Mouse (Mus musculus) testis, postnatal 10 days (tissue): Measurements from ENCODE around the gene Gcgr.
A peak's percentile ranks its signal among the peaks of the same experiment; 100 is the strongest.
"Not testable (repeated sequence)": the region's sequence is repeated elsewhere in the genome, so short reads cannot be mapped to it uniquely, and the experiment has no call there.

Experiments
- DNase-seq: peaks from one replicate; pipeline ENCODE4 v3.0.0; 2021; ENCODE audit warnings: low spot score

Gcgr gene

DNA sequence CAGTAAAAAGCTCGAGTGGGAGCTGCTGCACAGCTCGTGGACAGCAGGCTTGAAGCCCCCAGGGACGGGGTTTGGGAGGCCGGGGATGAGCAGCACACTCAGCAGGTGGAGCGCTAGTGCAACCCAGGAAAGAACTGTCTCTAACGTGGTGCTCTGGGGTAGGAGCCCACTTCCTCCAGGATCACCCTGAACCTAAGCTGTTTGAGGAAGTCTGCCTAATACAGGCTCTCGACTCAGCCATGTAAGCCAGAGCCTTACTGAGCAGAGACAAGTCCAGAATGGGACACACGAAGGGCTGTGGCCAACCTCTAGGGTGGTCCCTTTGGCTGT is 8.4 kb downstream of the Gcgr start:
- DNase-seq: no peak

DNA sequence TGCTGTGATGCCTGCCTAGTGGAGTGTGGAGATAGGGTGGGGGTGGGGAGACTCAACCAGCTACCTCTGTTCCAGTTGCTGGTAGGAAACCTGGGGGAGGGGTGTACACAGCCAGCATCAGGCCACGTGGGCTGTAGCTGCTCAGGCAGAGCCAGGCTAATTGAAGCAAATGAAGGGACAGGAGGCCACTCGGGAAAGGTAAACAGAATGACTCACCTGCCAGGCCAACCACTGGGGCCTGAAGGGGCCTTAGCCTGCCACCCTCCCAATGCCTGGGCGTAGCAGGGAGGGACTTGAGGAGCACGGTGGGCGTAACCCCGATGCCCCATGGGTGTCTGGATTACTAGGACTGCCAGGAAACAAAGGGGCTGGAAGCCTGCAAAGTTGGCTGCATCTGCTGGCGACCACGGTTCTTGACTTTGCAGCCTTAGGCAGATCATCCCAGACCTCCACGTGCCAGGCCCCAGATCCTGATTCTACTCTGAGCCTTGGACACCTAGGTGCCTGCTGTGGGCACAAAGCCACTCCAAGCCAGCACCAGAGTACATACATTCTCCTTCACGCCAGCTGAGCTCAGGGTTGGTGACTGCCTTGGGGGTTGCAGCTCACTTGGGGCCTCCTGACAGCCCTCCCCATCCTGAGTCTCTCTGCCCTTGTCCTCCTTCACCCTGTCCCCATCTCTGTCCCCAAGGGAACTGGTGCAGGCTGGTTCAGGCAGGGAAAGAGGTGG is 9.0 kb downstream of the Gcgr start:
- no peak for DNase-seq

DNA sequence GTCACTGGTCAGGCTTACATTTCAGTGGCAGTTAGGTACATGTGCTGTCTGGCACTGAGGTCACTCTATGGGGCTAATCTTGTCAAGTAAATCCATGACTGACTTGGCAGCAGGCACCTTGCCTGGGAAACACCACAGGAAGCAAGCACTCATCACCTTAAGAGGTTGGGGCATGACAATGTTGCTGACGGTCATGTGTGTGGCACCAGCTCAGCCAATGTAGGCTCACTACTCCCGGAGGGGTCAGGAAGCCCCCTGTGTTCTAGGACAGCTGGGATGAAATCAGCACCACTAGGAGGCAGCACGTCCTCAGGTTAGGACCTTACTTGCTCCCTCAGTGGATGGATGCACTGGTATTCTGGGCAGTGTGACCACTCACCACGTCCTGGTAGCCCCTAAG is 11.4 kb downstream of the Gcgr start:
- no peak for DNase-seq

DNA sequence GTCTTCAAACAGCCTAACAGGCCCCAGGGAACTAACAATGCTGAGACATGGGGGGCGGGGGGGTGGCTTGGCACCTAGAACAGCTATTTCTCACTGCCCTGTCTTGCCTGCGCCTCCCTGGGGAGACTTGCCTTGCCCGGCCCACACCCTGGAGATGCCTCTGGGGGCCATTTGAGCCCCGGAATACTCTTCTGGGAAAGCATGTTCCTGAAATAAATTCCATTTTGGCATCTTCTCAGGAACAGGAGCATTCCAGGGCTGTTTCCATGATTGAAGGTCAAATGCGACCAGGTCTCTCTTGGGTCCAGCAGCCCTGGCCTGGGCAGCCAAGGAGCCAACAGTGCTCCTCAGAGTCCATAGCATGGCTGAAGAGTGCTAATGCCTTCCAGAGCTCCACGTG is 11.9 kb downstream of the Gcgr start:
- DNase-seq: no peak

DNA sequence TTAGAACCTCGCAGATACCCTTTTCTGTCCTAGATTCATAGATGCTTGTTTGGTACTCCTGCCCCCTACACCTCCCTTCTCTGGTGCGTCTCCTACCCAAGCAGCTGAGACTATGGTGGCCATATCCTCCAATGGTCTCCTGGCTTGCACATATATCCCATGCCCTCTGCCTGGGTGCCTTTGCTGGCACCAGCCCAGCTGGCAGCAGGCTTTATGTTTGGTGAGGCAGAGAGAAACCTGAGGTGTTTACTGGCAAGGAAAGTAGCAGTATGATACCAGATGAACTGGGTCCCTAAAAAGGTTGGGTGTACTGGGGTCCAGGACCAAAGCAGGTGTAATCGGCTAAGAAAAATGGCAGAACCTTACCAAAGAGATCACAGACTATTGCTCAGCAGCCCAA is 15.5 kb downstream of the Gcgr start:
- DNase-seq: no peak

DNA sequence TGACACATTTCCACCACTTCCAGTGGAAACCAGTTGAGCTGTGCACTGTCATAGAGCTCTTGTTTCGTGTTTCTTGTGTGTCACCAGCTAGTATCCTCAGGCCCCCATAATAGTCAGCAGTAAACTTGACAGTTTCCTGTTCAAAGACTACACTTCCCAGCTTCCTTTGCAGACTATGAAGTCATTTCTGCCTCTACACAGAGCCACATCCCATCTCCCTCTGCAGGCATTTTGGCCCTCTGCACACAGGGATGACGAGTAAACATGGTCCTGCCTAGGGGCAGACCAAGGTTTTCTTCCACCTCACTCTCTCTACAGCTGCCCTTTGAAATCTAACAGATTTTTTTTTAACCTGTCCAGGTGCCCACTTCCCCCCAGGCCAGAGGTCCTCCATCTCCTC is 17.0 kb downstream of the Gcgr start:
- DNase-seq: no peak

DNA sequence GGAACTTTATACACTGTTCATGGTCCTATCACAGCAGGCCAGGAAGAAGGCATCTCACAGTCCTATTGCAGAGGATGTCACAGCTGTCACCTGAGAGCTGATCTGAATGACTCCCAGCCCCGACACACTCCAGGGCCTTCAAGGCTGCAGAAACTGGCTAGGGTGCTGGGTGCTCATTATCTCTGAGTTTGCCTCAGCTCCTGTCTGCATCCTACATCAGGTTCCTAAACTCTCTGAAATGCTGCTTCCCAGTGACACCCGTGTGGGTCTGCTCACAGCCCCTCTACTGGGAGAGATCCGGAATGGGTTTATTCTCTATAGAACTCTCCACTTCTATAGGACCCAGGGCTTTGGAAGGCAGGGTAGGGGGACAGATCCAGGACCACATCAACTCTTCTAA is 17.7 kb downstream of the Gcgr start:
- DNase-seq: no peak

DNA sequence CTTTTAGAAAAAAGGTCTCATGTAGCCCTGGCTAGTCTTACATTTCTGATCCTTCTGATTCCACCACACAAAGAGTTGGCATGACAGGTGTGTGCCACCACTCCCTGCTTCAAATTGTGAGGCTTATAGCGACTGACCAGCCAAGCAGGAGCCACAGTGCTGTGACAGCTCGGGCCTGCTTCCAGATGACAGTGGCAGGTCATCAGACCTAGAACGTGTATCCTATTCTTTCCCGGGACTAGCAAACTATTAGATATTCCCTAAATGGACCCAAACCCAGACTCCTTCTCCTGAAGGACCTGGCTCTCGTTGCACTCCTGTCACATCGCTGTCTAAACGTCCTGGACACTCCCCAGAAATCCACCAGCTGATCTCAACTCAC is 18.3 kb downstream of the Gcgr start:
- DNase-seq: no peak

DNA sequence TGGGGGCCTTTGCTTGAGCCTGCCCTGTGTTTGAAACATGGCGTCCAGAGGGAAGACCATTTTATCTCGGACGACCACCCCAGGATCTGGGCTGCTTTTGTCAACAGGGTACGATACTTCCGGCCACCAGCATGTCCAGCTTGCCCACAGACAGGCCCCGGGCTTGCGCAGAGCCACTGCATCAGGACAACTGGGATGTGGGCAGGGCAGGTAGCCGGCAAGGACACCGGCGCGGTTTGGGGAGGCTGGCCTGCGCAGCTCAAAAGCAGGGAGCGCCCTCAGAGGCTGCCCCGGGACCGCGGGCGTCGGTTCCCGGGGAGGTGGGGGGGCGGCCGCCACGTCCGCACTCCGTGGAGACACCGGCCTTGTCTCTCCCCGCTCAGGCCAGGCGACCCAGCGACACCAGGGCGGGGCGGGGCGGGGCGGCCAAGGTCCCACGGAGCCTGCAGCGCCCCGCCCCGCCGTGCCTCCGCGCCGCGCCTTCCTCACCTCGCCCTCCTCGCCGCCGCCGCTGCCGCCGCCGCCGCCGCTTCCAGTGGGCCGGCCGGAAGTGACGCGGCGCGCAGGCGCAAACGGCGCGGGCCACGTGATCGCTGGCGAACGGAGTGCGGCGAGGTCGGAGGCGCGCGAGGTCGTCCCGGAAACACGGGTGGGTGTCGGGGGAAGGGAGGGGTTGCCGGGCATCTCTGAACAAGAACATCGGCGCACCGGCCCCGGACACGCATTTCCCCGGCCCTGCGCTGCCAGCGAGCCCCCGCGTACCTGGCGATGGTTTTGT is 18.9 kb downstream of the Gcgr start, which contains the start of gene Mcrip1:
Gene Mcrip1, minus strand, starts transcription at position 560 of the 778 bp plus-strand sequence.
- peak; percentile 97 for DNase-seq

DNA sequence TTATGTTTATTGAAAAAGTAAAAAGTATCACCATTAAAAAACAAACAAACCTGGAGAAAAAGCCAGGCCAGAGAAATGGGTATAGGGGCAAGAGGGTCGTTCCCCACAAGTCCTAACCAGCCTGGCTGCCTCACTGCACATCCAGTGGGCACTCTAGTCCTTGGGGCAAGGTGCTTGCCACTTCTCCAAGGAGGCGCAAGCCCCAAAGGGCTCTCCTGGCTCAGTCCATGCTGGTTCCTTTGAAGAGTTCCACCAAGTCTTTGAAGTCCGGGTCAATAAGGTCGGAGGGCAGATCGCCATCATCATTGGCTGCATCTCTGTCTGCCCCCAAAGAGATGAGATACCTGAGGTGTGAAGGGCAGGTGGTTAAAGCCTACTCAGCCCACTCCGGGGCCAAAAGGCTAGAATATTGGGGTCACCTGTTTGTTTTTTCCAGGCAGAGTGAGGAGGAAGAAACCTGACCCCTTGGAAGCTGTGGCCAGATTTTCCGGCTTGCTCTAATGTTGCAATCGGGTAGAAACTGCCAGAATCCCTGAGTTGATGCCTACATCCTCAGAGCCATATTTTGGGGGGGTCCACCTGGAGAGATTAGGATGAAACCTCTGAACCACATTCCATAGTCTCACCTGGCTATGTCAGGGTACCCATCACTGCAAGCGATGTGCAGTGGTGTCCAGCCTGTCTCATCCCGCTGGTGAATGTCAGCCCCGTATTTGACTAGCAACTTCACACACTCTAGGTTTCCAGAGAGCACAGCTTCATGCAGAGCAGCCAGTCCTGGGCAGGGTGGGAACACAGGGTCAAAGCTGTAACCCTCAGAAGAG is 19.7 kb downstream of the Gcgr start:
- DNase-seq: no peak

DNA sequence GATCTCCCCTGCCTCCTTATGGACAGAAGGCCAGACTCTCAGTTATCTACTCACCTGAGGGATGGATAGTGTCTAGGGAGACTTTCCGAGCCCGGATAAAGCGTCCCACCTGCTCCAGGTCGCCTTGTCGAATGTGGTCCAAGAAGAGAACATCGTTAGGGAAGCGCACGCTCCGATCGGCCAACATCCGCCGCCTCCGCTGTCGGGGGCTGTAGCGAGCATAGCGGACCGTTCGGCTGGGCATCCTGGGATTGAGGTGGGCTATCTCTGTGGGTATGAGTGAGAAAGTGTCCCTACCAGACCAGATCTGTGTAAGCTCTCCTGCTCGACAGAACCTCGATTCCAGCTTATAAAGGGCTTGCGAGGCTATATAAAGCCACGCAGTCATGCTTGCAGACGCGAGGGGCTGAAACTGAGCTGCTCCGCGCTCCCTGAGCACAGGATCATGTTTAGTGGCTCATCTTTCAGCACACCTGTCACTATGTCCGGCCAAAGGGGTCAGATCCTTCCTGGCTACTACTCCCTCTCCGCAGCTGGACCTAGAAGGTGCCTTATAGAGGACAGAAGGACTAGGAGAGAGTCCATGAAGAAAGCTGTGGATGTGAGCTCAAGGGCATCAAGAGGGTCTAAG is 20.4 kb downstream of the Gcgr start, which contains the start of gene Ppp1r27:
Gene Ppp1r27, minus strand, starts transcription at position 323 of the 631 bp plus-strand sequence.
- DNase-seq: no peak

DNA sequence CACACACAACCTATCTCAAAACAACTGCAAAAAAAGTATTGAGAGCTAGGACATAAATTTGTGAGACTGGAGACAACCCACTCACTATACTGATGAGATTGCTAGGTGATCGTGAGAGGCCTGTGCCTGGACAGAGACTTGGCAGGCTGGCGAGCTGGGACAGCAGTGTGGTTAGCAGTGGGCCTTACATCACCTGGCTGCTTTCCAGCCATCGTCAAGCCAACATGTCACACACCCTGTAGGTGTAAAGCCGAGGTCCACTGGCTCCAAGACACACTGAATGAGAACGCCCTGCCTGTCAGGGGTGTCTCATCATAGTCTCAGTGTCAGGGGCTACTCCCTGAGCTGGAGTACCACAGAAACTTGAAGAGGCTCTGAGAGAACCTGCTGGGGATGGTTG is 22.2 kb downstream of the Gcgr start:
- no peak for DNase-seq

DNA sequence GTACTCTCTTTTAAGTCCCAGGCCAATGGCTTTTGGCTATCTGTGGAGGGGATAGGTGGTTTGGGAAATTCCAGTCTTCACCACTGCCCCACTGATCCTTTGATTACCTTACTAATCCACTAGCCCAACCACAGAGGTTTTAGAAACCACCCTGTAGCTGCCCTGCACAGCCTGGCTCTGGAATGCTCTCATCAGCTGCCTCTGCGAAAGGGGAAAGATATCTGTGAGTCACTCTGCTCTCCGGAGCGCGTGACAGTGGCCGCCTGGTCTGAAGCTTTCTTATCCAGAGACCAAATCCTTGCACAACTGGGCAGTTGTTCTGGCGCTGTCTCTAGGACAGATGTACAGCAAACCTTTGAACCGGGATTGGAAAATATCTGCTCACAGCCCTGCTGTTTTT is 24.3 kb downstream of the Gcgr start:
- DNase-seq: no peak

DNA sequence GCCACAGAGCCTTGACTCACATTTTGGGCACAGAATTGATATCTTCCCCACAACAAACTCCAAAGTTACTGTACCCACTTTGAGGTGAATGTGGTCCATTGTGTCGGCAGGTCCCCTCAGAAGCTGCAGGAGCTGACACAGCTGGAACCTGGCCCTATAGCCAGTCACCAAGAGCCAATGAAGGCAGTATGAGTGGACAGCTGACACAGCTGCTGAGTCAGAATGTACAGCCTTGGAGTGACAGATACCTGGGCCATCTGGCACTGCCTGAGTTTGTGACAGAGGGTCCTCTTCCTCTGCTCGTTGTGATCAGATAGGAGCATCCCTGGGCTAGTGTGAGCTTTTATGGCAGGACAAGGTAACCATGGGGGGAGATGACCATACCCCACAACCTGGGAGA is 24.8 kb downstream of the Gcgr start:
- DNase-seq: no peak

DNA sequence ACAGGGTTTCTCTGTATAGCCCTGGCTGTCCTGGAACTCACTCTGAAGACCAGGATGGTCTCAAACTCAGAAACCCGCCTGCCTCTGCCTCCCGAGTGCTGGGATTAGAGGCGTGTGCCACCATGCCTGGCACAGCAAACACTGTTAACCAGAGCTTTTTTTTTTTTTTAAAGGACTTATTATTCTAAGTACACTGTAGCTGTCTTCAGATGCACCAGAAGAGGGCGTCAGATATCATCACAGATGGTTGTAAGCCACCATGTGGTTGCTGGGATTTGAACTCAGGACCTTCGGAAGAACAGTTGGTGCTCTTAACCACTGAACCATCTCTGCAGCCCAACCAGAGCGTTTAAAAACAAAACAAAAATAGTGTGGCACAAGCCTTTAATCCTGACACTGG is 28.3 kb downstream of the Gcgr start:
- DNase-seq: not testable (repeated sequence)

DNA sequence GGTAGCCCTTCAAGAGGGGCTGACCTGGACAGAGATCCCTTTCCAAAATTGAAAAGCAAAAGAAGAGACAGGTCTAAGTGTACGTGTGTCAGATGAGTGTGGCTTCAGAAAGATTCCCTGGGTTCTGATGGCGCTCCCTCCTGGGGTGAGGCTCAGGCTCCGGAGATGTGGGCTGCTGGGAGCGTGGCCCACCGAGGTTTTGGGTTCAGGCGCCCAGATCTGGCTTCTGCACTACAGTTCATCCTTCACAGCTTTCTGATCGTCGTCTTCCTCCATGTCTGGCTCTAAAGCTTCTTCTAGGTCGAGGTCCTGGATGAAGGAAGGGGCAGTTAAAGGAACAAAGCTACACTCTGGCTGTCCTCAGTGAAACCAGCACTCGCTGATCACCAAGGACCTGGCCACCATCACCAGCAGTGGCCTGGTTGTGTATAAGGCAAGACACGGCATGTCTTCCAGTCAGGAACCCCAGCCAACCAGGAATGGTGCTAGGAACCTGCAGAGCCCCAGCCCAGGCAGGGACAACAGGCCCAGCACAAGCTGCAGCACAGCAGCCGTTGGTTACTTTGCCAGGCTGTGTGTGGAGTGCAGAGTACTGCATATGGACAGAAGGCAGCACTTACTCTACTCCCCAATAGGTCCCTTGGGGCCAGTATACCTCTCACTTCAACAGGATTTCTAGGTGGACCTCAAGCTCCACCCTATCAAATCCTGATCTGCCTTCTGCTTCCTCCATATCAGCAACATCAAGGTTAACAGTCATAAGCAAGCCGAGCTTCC is 30.6 kb downstream of the Gcgr start:
- DNase-seq: no peak

DNA sequence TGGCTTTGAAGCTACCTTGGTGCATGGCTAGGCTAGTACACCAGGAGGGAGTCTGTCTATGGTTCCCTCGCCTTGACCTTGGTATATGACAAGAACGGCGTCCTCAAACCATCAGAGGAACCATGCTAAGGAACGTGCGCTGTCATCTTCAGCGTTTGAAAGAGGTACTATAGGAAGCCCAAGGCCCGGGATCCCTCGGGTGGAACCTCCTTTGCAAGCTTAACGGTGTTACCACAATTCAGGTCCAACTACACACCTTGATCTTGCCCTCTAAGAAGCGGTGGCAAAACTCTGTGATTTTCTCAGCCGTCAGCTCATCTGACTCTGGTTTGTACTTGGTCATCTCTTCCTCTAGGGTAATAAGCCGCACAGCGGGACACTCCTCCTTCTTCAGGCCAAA is 32.5 kb downstream of the Gcgr start:
- DNase-seq: no peak

DNA sequence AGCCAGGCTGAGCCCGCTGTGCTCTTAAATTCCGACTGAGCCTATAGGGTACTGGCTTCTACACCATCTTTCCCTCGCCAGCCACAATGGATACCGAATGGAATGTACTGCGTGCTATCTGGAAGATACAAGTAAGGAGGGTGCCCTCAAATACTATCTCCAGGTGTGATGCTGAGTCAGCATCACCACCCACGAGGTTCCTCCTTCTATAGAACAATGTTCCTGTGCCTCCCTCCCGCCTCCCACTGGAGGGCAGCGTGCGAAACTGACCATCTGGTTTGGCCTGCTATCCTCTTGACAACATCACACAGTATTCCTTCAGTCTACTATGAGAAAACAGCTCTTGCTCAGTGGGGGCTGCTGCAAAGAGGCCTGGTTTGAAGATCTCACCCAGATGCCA is 34.6 kb downstream of the Gcgr start:
- DNase-seq: no peak

DNA sequence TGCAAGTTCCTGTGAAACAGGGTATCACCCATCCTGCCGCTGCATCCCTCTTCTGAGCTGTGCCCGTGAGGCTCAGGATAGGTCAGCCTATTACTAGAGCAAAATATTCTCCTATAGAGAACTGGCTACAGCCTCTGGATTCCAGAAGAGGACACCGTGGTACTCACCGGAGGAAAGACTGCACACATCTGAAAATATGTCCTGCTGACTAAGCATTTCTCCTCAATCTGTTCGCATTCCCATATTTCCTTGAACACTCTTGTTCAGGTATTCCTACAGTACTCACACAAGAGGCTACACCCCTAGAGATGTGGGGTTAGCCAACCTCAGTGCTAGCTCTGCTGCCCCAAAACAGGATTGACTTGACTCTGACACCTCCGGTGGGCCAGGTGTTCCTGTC is 37.8 kb downstream of the Gcgr start:
- no peak for DNase-seq

DNA sequence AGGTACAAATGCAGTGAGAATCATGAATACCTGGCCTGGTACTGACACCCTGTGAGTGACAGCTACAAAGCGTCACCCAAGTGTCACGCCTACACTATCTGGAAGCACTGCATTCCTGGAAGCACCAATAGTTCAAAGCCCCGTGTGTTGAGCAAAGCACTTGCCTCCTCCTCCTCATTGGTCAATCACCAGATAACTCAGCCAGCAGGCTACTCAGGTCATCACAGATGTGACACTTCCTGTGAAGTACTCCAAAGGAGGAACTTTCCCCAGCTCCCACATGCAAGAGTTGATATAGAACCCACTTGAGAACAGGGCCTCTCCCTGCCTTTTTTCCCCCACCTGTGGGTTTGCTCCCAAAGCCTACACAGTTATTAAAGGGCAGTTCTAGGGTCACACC is 40.6 kb downstream of the Gcgr start:
- no peak for DNase-seq

DNA sequence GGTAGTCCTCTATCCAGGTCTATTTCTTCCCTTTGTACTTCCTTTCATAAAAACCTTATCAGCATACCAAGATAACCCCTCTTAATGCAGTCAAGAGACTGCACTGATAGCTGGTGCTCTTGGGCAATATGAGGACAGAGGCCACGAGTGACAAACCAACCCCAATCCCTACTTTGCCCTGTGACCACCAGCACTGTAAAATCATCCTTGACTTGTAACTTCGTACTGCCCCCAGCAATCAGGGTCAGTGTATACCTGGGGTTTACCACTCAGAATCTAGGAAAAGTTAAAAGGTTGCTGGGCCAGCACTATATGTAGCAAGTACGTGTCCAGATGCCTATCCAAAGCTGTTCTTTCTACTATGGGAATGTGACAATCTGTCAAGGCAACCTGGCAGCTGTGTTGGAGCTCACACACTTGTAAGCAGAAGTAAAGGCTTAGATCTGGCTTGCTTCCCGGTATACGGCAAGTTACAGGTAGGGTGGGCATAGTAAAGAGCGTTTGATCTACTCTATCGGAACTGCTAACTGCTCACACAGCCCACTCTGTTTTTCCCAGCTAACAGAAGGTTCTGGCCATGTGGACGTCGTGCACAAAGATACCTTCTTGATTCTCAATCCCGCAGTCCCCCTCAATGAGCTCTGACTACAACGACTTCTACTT is 41.4 kb downstream of the Gcgr start:
- no peak for DNase-seq
